Mouse (Mus musculus): ENCODE measurements at regions not wholly inside any gene's neighbourhood (a gene's known extent, or its start where the extent isn't known, plus 50 kb on each side); places are given as distances from the start of the nearest gene placed in this dataset.

- TF ChIP-seq CTCF (conservative IDR thresholded peaks at IDR 0.05; ENCODE audit: insufficient read depth, insufficient read length, low read depth, low read length): no peak
- TF ChIP-seq POLR2A (IDR thresholded peaks at IDR 0.05; ENCODE audit: low read depth, low read length): no peak
Measured at GRCm38 (mm10) chr4:22833851-22834440, 345.8 kb upstream of the Pou3f2 start.
